8 mouse cellular contexts compared by ENCODE assay signal in the genomic region with DNA sequence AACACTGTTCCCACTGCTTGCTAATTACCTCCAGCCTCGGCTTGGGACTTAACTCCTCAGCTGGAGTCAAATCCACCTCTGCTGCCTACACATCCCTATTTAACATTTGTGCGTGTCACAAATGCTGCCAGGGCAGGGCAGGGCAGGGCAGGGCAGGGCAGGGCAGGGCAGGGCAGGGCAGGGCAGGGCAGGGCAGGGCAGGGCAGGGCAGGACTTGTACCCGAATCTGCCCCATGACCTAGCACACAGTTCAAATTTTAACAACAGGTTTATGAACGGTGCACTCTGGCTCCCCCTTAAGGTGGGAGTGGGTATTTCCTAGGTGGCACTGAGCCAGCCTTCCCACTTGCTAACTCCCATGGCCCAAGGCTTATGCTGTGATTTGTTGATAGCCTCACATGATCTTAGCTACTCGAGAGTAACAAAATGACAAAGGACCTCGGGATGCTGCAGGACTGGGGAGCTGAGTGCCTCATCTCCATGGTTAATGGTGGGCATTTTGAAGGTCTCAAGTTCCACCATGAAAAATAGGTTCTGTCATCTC. TPM values are rescaled to one million over a fixed set of nuclear protein-coding genes. Genes with fewer than 3 reads are reported as not detected.
DNase-seq lines count a peak whose midpoint lies in the region; ATAC-seq and TF ChIP-seq lines count a peak whose summit lies in the region.

No protein-coding gene starts in this region.

- no peaks in the 10 kb centered on the region for H3K4me1 ChIP-seq in hindbrain, embryonic 11.5 days (replicated peaks; ENCODE audit: control insufficient read depth, insufficient read depth, low read length)
- peaks cover 5% of the 10 kb centered on the region for H3K4me1 ChIP-seq in hindbrain, embryonic 16.5 days (ENCODE audit: control insufficient read depth, insufficient read depth, low read depth, low read length)

- intact Hi-C loops in heart, postnatal 10 days (cut with DNase I): no loop called here

- 0 out of 2 replicates have a peak, but pooled peaks cover 2% of the 10 kb centered on the region for H3K27me3 ChIP-seq in hindbrain, embryonic 11.5 days (ENCODE audit: control insufficient read depth, insufficient read depth, low read length)
- H3K27me3 ChIP-seq in hindbrain, embryonic 16.5 days (replicated peaks; ENCODE audit: control insufficient read depth, insufficient read depth, low read length): 0 out of 2 replicates have a peak, but pooled peaks cover 1% of the 10 kb centered on the region

- peak; percentile 90 for TF ChIP-seq CTCF in layer of hippocampus, adult 2 months (conservative IDR thresholded peaks at IDR 0.05)

- ATAC-seq in hindbrain, embryonic 11.5 days (ENCODE audit: low FRiP score): peak; percentile 57; the same call in 1 of the 2 replicates
- ATAC-seq in hindbrain, embryonic 16.5 days: no peak; the same call in 1 of the 2 replicates

- H3K27ac ChIP-seq in hindbrain, embryonic 11.5 days (ENCODE audit: low read depth, low read length): no peak overlapping the region
- H3K27ac ChIP-seq in hindbrain, embryonic 16.5 days (ENCODE audit: low read depth, low read length): no peak overlapping the region
- no peak overlapping the region for H3K27ac ChIP-seq in layer of hippocampus, adult 2 months

- no peaks in the 10 kb centered on the region; the same call in 1 of the 2 replicates for H3K36me3 ChIP-seq in hindbrain, embryonic 11.5 days (ENCODE audit: control insufficient read depth, insufficient read depth, low read length)
- H3K36me3 ChIP-seq in hindbrain, embryonic 16.5 days (ENCODE audit: control insufficient read depth, insufficient read depth, low read length): peaks cover 9% of the 10 kb centered on the region

- H3K4me2 ChIP-seq in hindbrain, embryonic 11.5 days (replicated peaks; ENCODE audit: low read depth, low read length): no peak overlapping the region
- no peak overlapping the region for H3K4me2 ChIP-seq in hindbrain, embryonic 16.5 days (ENCODE audit: low read length)

- H3K9me3 ChIP-seq in hindbrain, embryonic 11.5 days (ENCODE audit: control insufficient read depth, low read length): no peaks in the 10 kb centered on the region
- H3K9me3 ChIP-seq in hindbrain, embryonic 16.5 days (ENCODE audit: control insufficient read depth, low read length): no peaks in the 10 kb centered on the region

- DNase-seq in hindbrain, embryonic 11.5 days (ENCODE audit: low spot score): peak; percentile 86
- peak; percentile 68 for DNase-seq in adrenal gland, adult 2 months
- DNase-seq in embryo, embryonic 11 days: peak; percentile 68
- DNase-seq in heart, postnatal 10 days: peak; percentile 60 to 82
- DNase-seq in layer of hippocampus, adult 2 months (ENCODE audit: low spot score in 2 of 2): peak; percentile 69 to 80
- DNase-seq in lung, postnatal 36 days: peak; percentile 80
- DNase-seq in skeletal muscle tissue, adult 2 months (ENCODE audit: low read depth, low spot score): peak; percentile 52

- no peak overlapping the region for H3K9ac ChIP-seq in hindbrain, embryonic 11.5 days (ENCODE audit: low read depth, low read length)
- H3K9ac ChIP-seq in hindbrain, embryonic 16.5 days (ENCODE audit: low read depth, low read length): no peak overlapping the region

- no peak overlapping the region for H3K4me3 ChIP-seq in hindbrain, embryonic 11.5 days (ENCODE audit: low read depth, low read length)
- H3K4me3 ChIP-seq in hindbrain, embryonic 16.5 days (ENCODE audit: low read length): no peak overlapping the region
- H3K4me3 ChIP-seq in layer of hippocampus, adult 2 months: no peak overlapping the region

- 13% methylated on average over 6 of the region's 6 CpGs for WGBS in hindbrain, embryonic 11.5 days
- 22% methylated on average over 6 of the region's 6 CpGs for WGBS in hindbrain, embryonic 16.5 days

RNA-seq across cellular contexts. Expression of a gene that starts 9.2 kb away (rescaled TPM):
- polyA plus RNA-seq in hindbrain, embryonic 11.5 days (2014; fragmentation: Nextera tagmentation; extraction: Ambion mirVana): 5.3 and 6.8 TPM in 2 replicates
- polyA plus RNA-seq in hindbrain, embryonic 16.5 days (2015; fragmentation: Nextera tagmentation; extraction: Ambion mirVana): 15.8 and 16.8 TPM in 2 replicates
- total RNA-seq in adrenal gland, adult 2 months (2021): 10 to 100 TPM in 1 of 2 experiments, 1 to 10 TPM in 1; 8.2 to 11.9 TPM
- 32.9 and 37.6 TPM in 2 replicates for polyA plus RNA-seq in adrenal gland, adult 2 months (2012; rRNA removed)
- total RNA-seq in heart, postnatal 10 days (2021): 1 to 10 TPM; 1.7 TPM
- total RNA-seq in layer of hippocampus, adult 2 months (2021): 10 to 100 TPM; 32.4 to 34.6 TPM

RNA-seq across cellular contexts. Expression of a gene that starts 29.7 kb away (rescaled TPM):
- polyA plus RNA-seq in hindbrain, embryonic 11.5 days (2014; fragmentation: Nextera tagmentation; extraction: Ambion mirVana): 20.9 and 23.2 TPM in 2 replicates
- 16.8 and 17.0 TPM in 2 replicates for polyA plus RNA-seq in hindbrain, embryonic 16.5 days (2015; fragmentation: Nextera tagmentation; extraction: Ambion mirVana)
- total RNA-seq in adrenal gland, adult 2 months (2021): 10 to 100 TPM in 1 of 2 experiments, 1 to 10 TPM in 1; 9.1 to 18.7 TPM
- polyA plus RNA-seq in adrenal gland, adult 2 months (2012; rRNA removed): 52.4 and 74.3 TPM in 2 replicates
- 10 to 100 TPM; 15.1 to 15.8 TPM for total RNA-seq in heart, postnatal 10 days (2021)
- 1 to 10 TPM; 6.7 to 7.3 TPM for total RNA-seq in layer of hippocampus, adult 2 months (2021)

RNA-seq across cellular contexts. Expression of a gene that starts 31.8 kb away (rescaled TPM):
- polyA plus RNA-seq in hindbrain, embryonic 11.5 days (2014; fragmentation: Nextera tagmentation; extraction: Ambion mirVana): 1.4 and 3.3 TPM in 2 replicates
- polyA plus RNA-seq in hindbrain, embryonic 16.5 days (2015; fragmentation: Nextera tagmentation; extraction: Ambion mirVana): 0.21 and 0.54 TPM in 2 replicates
- 1 to 10 TPM; 1.2 to 1.6 TPM for total RNA-seq in adrenal gland, adult 2 months (2021)
- polyA plus RNA-seq in adrenal gland, adult 2 months (2012; rRNA removed): 2.0 and 2.7 TPM in 2 replicates
- 1 to 10 TPM in 1 of 2 experiments, under 1 TPM in 1; 0.87 to 1.0 TPM for total RNA-seq in heart, postnatal 10 days (2021)
- total RNA-seq in layer of hippocampus, adult 2 months (2021): under 1 TPM; 0.41 to 0.81 TPM

RNA-seq across cellular contexts. Expression of a gene that starts 38.7 kb away (rescaled TPM):
- polyA plus RNA-seq in hindbrain, embryonic 11.5 days (2014; fragmentation: Nextera tagmentation; extraction: Ambion mirVana): 17.4 and 18.7 TPM in 2 replicates
- 14.6 and 14.8 TPM in 2 replicates for polyA plus RNA-seq in hindbrain, embryonic 16.5 days (2015; fragmentation: Nextera tagmentation; extraction: Ambion mirVana)
- total RNA-seq in adrenal gland, adult 2 months (2021): 10 to 100 TPM; 18.8 to 34.5 TPM
- 51.8 and 59.1 TPM in 2 replicates for polyA plus RNA-seq in adrenal gland, adult 2 months (2012; rRNA removed)
- under 1 TPM; 0.86 to 0.87 TPM for total RNA-seq in heart, postnatal 10 days (2021)
- total RNA-seq in layer of hippocampus, adult 2 months (2021): 10 to 100 TPM in 1 of 2 experiments, 1 to 10 TPM in 1; 9.4 to 14.2 TPM

RNA-seq across cellular contexts. Expression of a gene that starts 44.8 kb away (rescaled TPM):
- 82.1 and 85.2 TPM in 2 replicates for polyA plus RNA-seq in hindbrain, embryonic 11.5 days (2014; fragmentation: Nextera tagmentation; extraction: Ambion mirVana)
- polyA plus RNA-seq in hindbrain, embryonic 16.5 days (2015; fragmentation: Nextera tagmentation; extraction: Ambion mirVana): 124 and 131 TPM in 2 replicates
- total RNA-seq in adrenal gland, adult 2 months (2021): 10 to 100 TPM; 57.8 to 73.6 TPM
- polyA plus RNA-seq in adrenal gland, adult 2 months (2012; rRNA removed): 276 and 312 TPM in 2 replicates
- 10 to 100 TPM; 26.0 to 27.4 TPM for total RNA-seq in heart, postnatal 10 days (2021)
- total RNA-seq in layer of hippocampus, adult 2 months (2021): 10 to 100 TPM; 50.8 to 51.8 TPM
